Mouse (Mus musculus) layer of hippocampus, adult 2 months (tissue): ENCODE results near the gene Bad. TPM values are rescaled to one million over a fixed set of nuclear protein-coding genes. Genes with fewer than 3 reads are reported as not detected.

Experiments used
- DNase-seq, 2 experiments: peaks; one replicate each; pipeline ENCODE4 v3.0.0; 2022; ENCODE audit warnings: low spot score in 2 of 2
- H3K27ac ChIP-seq: fragments of 200-600 bp; 2 replicates; pipeline ENCODE4 v1.8.1; 2022
- H3K4me3 ChIP-seq: fragments of 200-600 bp; 2 replicates; pipeline ENCODE4 v1.8.1; 2022; ENCODE audit warnings: mild to moderate bottlenecking
- CTCF ChIP-seq: fragments of 200-600 bp; conservative IDR thresholded peaks from 2 replicates; pipeline ENCODE4 v1.8.1; 2022; ENCODE audit warnings: antibody characterized with exemption, mild to moderate bottlenecking, moderate library complexity
- total RNA-seq, 2 experiments: library from RNA; stranded (reverse); gene quantifications; 2 replicates each; pipeline ENCODE4 v1.2.3; 2021

Bad gene
- total RNA-seq, 2 experiments from 2014 or later = 43.1 to 43.8 TPM

- Histone ChIP-seq H3K4me3 (peak overlapping the region; percentile 53), H3K27ac (peak overlapping the region; percentile 72; the same call in 1 of the 2 replicates)
- no peak for TF ChIP-seq CTCF
- no peak for DNase-seq
Measured at GRCm38 (mm10) chr19:6969291-6969664, 27.6 kb downstream of the Bad start.

GRCm38 (mm10) chr19:6969665-6970381 is 28.2 kb downstream of the Bad start:
- peak overlapping the region; percentile 72; the same call in 1 of the 2 replicates for H3K27ac ChIP-seq
- DNase-seq = peak in 1 of 2 experiments; percentile 64
- TF ChIP-seq CTCF = peak; percentile 75
- peak overlapping the region; percentile 53 for H3K4me3 ChIP-seq

GRCm38 (mm10) chr19:6970460-6971085 is 28.9 kb downstream of the Bad start:
- H3K27ac ChIP-seq = peak overlapping the region; percentile 15; the same call in 1 of the 2 replicates
- DNase-seq = no peak
- TF ChIP-seq CTCF = no peak
- peak overlapping the region; percentile 30; the same call in 1 of the 2 replicates for H3K4me3 ChIP-seq

- no peak for TF ChIP-seq CTCF
- H3K27ac ChIP-seq = no peak overlapping the region
- DNase-seq = no peak
- H3K4me3 ChIP-seq = no peak overlapping the region
Measured at GRCm38 (mm10) chr19:6971644-6972043, 30.0 kb downstream of the Bad start.

GRCm38 (mm10) chr19:6972247-6972917 is 30.7 kb downstream of the Bad start:
- no peak overlapping the region for H3K4me3 ChIP-seq
- no peak overlapping the region for H3K27ac ChIP-seq
- TF ChIP-seq CTCF = no peak
- DNase-seq = no peak

GRCm38 (mm10) chr19:6973581-6974190 is 32.0 kb downstream of the Bad start:
- Histone ChIP-seq H3K27ac (peak overlapping the region; percentile 73; the same call in 1 of the 2 replicates), H3K4me3 (peak overlapping the region; percentile 93)
- TF ChIP-seq CTCF = no peak
- no peak for DNase-seq

- Histone ChIP-seq H3K27ac (peak within 1 kb of the TSS; percentile 88), H3K4me3 (peak within 1 kb of the TSS; percentile 93)
- no peak for TF ChIP-seq CTCF
- peak; percentile 66 to 74 for DNase-seq
Measured at GRCm38 (mm10) chr19:6974211-6975205, 32.8 kb downstream of the Bad start, which contains the start of gene Ppp1r14b. Gene Ppp1r14b, plus strand, starts transcription at chr19:6974968.

GRCm38 (mm10) chr19:6975537-6976521 is 34.2 kb downstream of the Bad start, which contains the start of gene Plcb3:
Gene Plcb3, minus strand, starts transcription at chr19:6976470.
- Histone ChIP-seq H3K27ac (peak within 1 kb of the TSS; percentile 88), H3K4me3 (peak within 1 kb of the TSS; percentile 59)
- peak; percentile 59 for TF ChIP-seq CTCF
- DNase-seq = peak; percentile 65 to 70

- TF ChIP-seq CTCF = no peak
- DNase-seq = no peak
- Histone ChIP-seq H3K4me3 (peak overlapping the region; percentile 75; the same call in 1 of the 2 replicates), H3K27ac (peak overlapping the region; percentile 98)
Measured at GRCm38 (mm10) chr19:6977759-6978638, 36.3 kb downstream of the Bad start.

GRCm38 (mm10) chr19:6978639-6978974 is 36.9 kb downstream of the Bad start:
- Histone ChIP-seq H3K27ac (peak overlapping the region; percentile 98), H3K4me3 (peak overlapping the region; percentile 75)
- DNase-seq = no peak
- TF ChIP-seq CTCF = no peak
